Comparison of ENCODE assay signal across 12 mouse cellular contexts in genomic region chr2:24335333-24335732, GRCm38 (mm10). TPM values are rescaled to one million over a fixed set of nuclear protein-coding genes. Genes with fewer than 3 reads are reported as not detected.
DNase-seq lines count a peak whose midpoint lies in the region; ATAC-seq and TF ChIP-seq lines count a peak whose summit lies in the region.
"Had no signal": no experiment of that assay in that cellular context is flagged by ENCODE, and none has a peak within 500 bp of the region (broad histone marks: within the 10 kb centered on the region; RNA-seq: fewer than 3 reads in every experiment).

No protein-coding gene starts in this region.

- no peaks in the 10 kb centered on the region for H3K4me1 ChIP-seq in intestine, embryonic 15.5 days (replicated peaks)
- 0 out of 2 replicates have a peak, but pooled peaks cover 8% of the 10 kb centered on the region for H3K4me1 ChIP-seq in heart, embryonic 10.5 days
- H3K4me1 ChIP-seq: heart, embryonic 15.5 days; limb, embryonic 15.5 days had no signal

- H3K36me3 ChIP-seq in intestine, embryonic 15.5 days, result no peaks in the 10 kb centered on the region
- H3K36me3 ChIP-seq in myocyte (ENCODE audit: control insufficient read depth, insufficient read depth), result no peaks in the 10 kb centered on the region
- H3K36me3 ChIP-seq in heart, embryonic 10.5 days, result no peaks in the 10 kb centered on the region
- H3K36me3 ChIP-seq: heart, embryonic 15.5 days; limb, embryonic 15.5 days had no signal

- no peak overlapping the region for H3K9ac ChIP-seq in intestine, embryonic 15.5 days
- H3K9ac ChIP-seq: heart, embryonic 15.5 days; limb, embryonic 15.5 days had no signal

- no peak overlapping the region for H3K4me2 ChIP-seq in intestine, embryonic 15.5 days (replicated peaks)
- peak overlapping the region; percentile 13 for H3K4me2 ChIP-seq in myocyte (ENCODE audit: low read depth)
- H3K4me2 ChIP-seq: heart, embryonic 15.5 days; limb, embryonic 15.5 days had no signal

- no peaks in the 10 kb centered on the region for H3K79me2 ChIP-seq in myocyte (ENCODE audit: control insufficient read depth, insufficient read depth)

- no peak overlapping the region for H3K27ac ChIP-seq in intestine, embryonic 15.5 days
- no peak overlapping the region for H3K27ac ChIP-seq in heart, embryonic 10.5 days
- H3K27ac ChIP-seq: heart, embryonic 15.5 days; limb, embryonic 15.5 days had no signal

- H3ac ChIP-seq in myocyte (ENCODE audit: control insufficient read depth, insufficient read length), result no peak overlapping the region

- peak; percentile 31 for DNase-seq in kidney, adult 9 months
- DNase-seq in kidney, postnatal 10 days, result no peak
- no peak for DNase-seq in T-cell, adult 2 months (ENCODE audit: low spot score)
- no peak for DNase-seq in urinary bladder, adult 18-20 months (ENCODE audit: low spot score in 2 of 2)
- DNase-seq in heart, embryonic 10.5 days (ENCODE audit: low spot score), result no peak
- DNase-seq: cerebellum, postnatal 10 days; midbrain, embryonic 14.5 days had no signal

- 42% methylated on average over 3 of the region's 3 CpGs for WGBS in intestine, embryonic 15.5 days
- WGBS in heart, embryonic 10.5 days, result 43% methylated on average over 3 of the region's 3 CpGs

- H3K9me3 ChIP-seq in intestine, embryonic 15.5 days, result no peaks in the 10 kb centered on the region
- no peaks in the 10 kb centered on the region for H3K9me3 ChIP-seq in heart, embryonic 10.5 days
- H3K9me3 ChIP-seq: heart, embryonic 15.5 days; limb, embryonic 15.5 days had no signal

- H3K27me3 ChIP-seq in intestine, embryonic 15.5 days (replicated peaks), result no peaks in the 10 kb centered on the region
- H3K27me3 ChIP-seq in myocyte (ENCODE audit: control insufficient read depth, insufficient read depth, insufficient read length), result no peaks in the 10 kb centered on the region
- H3K27me3 ChIP-seq in heart, embryonic 10.5 days (ENCODE audit: insufficient read depth, poor library complexity, severe bottlenecking), result no peaks in the 10 kb centered on the region
- H3K27me3 ChIP-seq: heart, embryonic 15.5 days; limb, embryonic 15.5 days had no signal

- ATAC-seq in activated CD4-positive, CD25-positive, alpha-beta regulatory T cell, adult 4 months, result peak; percentile 52
- peak; percentile 75 for ATAC-seq in intestine, embryonic 15.5 days

- no peak for TF ChIP-seq POLR2A in myocyte (IDR thresholded peaks at IDR 0.05; ENCODE audit: insufficient read length, low read depth)

- H3K4me3 ChIP-seq in intestine, embryonic 15.5 days (replicated peaks), result no peak overlapping the region
- no peak overlapping the region for H3K4me3 ChIP-seq in myocyte
- H3K4me3 ChIP-seq in heart, embryonic 10.5 days, result no peak overlapping the region
- H3K4me3 ChIP-seq: heart, embryonic 15.5 days; limb, embryonic 15.5 days had no signal

TF ChIP-seq in myocyte, 11 proteins besides CTCF, POLR2A, EP300 and RAD21:
- no peak for TF ChIP-seq TCF12 (IDR thresholded peaks at IDR 0.05; ENCODE audit: insufficient read depth, poor library complexity, severe bottlenecking)
- TF ChIP-seq SRF (IDR thresholded peaks at IDR 0.05; ENCODE audit: control insufficient read depth, insufficient read length, low read depth), result no peak
- TF ChIP-seq TCF3 (IDR thresholded peaks at IDR 0.05; ENCODE audit: insufficient read length, low read depth), result no peak
- TF ChIP-seq MYOG (IDR thresholded peaks at IDR 0.05; ENCODE audit: control insufficient read depth in 1 of 3, insufficient read depth in 1 of 3, insufficient read length in 2 of 3, low read depth in 2 of 3), result no peak
- no peak for TF ChIP-seq CEBPB (IDR thresholded peaks at IDR 0.05; ENCODE audit: insufficient read depth, poor library complexity, severe bottlenecking)

RNA-seq across cellular contexts. Expression of gene Il1rn, which starts 1.3 kb away (rescaled TPM):
- polyA plus RNA-seq in activated CD4-positive, CD25-positive, alpha-beta regulatory T cell, adult 4 months (2017; shearing (Covaris generic)), result under 1 TPM; 0.20 to 0.77 TPM
- polyA plus RNA-seq in intestine, embryonic 15.5 days (2015; fragmentation: Nextera tagmentation; extraction: Ambion mirVana), result 0.68 and 2.4 TPM in 2 replicates
- 0.41 TPM for polyA plus RNA-seq in myocyte (2012; fragmentation: generic; extraction: Trizol)
- not detected in 2 replicates for polyA plus RNA-seq in heart, embryonic 10.5 days (2016; fragmentation: Nextera tagmentation; extraction: Ambion mirVana)

RNA-seq across cellular contexts. Expression of gene Psd4, which starts 32.0 kb away (rescaled TPM):
- 10 to 100 TPM; 65.6 to 75.6 TPM for polyA plus RNA-seq in activated CD4-positive, CD25-positive, alpha-beta regulatory T cell, adult 4 months (2017; shearing (Covaris generic))
- polyA plus RNA-seq in intestine, embryonic 15.5 days (2015; fragmentation: Nextera tagmentation; extraction: Ambion mirVana), result 5.5 and 6.3 TPM in 2 replicates
- polyA plus RNA-seq in myocyte (2012; fragmentation: generic; extraction: Trizol), result not detected
- 1.1 and 1.3 TPM in 2 replicates for polyA plus RNA-seq in heart, embryonic 10.5 days (2016; fragmentation: Nextera tagmentation; extraction: Ambion mirVana)

RNA-seq across cellular contexts. Expression of gene Il1f10, which starts 44.3 kb away (rescaled TPM):
- polyA plus RNA-seq in activated CD4-positive, CD25-positive, alpha-beta regulatory T cell, adult 4 months (2017; shearing (Covaris generic)), result not detected
- polyA plus RNA-seq in intestine, embryonic 15.5 days (2015; fragmentation: Nextera tagmentation; extraction: Ambion mirVana), result not detected in 2 replicates
- not detected for polyA plus RNA-seq in myocyte (2012; fragmentation: generic; extraction: Trizol)
- not detected in 2 replicates for polyA plus RNA-seq in heart, embryonic 10.5 days (2016; fragmentation: Nextera tagmentation; extraction: Ambion mirVana)
- polyA plus RNA-seq: heart, embryonic 15.5 days; midbrain, embryonic 14.5 days had no signal

RNA-seq across cellular contexts. Expression of gene Il1f5, which starts 58.6 kb away (rescaled TPM):
- not detected for polyA plus RNA-seq in activated CD4-positive, CD25-positive, alpha-beta regulatory T cell, adult 4 months (2017; shearing (Covaris generic))
- polyA plus RNA-seq in intestine, embryonic 15.5 days (2015; fragmentation: Nextera tagmentation; extraction: Ambion mirVana), result not detected in 2 replicates
- polyA plus RNA-seq in myocyte (2012; fragmentation: generic; extraction: Trizol), result not detected
- polyA plus RNA-seq in heart, embryonic 10.5 days (2016; fragmentation: Nextera tagmentation; extraction: Ambion mirVana), result not detected in 2 replicates
- polyA plus RNA-seq: heart, embryonic 15.5 days; midbrain, embryonic 14.5 days had no signal
